Mouse (Mus musculus): Measurements from ENCODE around the gene Paqr4.

- TF ChIP-seq CTCF (IDR thresholded peaks at IDR 0.05; ENCODE audit: low read depth) (no peak), EP300 (optimal IDR thresholded peaks at IDR 0.05) (no peak)
These were observed 1.8 kb downstream of the Paqr4 start for GRCm38 (mm10) chr17:23738836-23739201.

Data from stomach, postnatal 0 days (tissue).